Mouse (Mus musculus): Measurements from ENCODE around the gene Tbc1d1. TPM values are rescaled to one million over a fixed set of nuclear protein-coding genes. Genes with fewer than 3 reads are reported as not detected.

Tbc1d1 gene
- total RNA-seq, 1 experiment: 31.1 TPM

DNA sequence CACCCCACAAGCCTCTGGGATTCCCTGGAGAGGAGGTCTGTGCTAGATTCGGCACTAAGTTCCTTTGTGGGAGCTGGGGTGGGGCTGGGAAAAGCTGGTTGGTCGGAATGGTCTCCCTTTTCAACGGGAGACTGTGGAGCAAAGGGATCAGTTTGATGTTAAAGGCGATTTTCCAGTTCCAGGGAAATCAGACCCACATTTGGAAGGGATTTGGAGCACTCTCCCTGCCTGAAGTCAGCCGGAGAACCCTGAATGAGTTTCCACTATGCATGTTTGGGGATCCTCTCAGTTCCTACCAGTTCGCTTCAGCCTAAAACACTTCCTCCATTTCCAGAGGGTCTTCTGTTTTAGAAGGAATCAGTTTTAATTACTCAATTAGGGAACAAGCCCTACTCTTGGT lies 228.4 kb downstream of the Tbc1d1 start:
- H3K9me3 ChIP-seq (ENCODE audit: control insufficient read depth, insufficient read depth, low read depth, low read length): no peaks in the 10 kb centered on the region
- H3K27ac ChIP-seq (ENCODE audit: insufficient read depth, low read depth, low read length, poor library complexity, severe bottlenecking): no peak overlapping the region
- DNase-seq (ENCODE audit: low read depth, low spot score): no peak
- TF ChIP-seq CHD2 (IDR thresholded peaks at IDR 0.05; ENCODE audit: low read depth, low read length) (no peak), ZC3H11A (IDR thresholded peaks at IDR 0.05; ENCODE audit: borderline replicate concordance, low read depth, low read length) (no peak), ZNF384 (IDR thresholded peaks at IDR 0.05; ENCODE audit: low read depth, low read length) (no peak), MAFK (IDR thresholded peaks at IDR 0.05; ENCODE audit: insufficient read depth, low read depth, low read length) (no peak)
- no peaks in the 10 kb centered on the region for H3K36me3 ChIP-seq (ENCODE audit: control insufficient read depth, insufficient read depth, low read length, poor library complexity, severe bottlenecking)
- H3K4me1 ChIP-seq (ENCODE audit: control insufficient read depth in 2 of 2, insufficient read depth in 2 of 2, low read length in 2 of 2, poor library complexity in 1 of 2): peaks cover 3 to 41% of the 10 kb centered on the region in 2 experiments
- H3K4me3 ChIP-seq (ENCODE audit: insufficient read depth in 1 of 2, low read depth in 1 of 2, low read length in 2 of 2, poor library complexity in 1 of 2, severe bottlenecking in 1 of 2): no peak overlapping the region
- in situ Hi-C loops (cut with MboI; ENCODE audit: low sequenced_read_pairs in 2 of 2, unreplicated experiment in 2 of 2): loop anchor here (10.0 kb wide), 3 partner anchors 200 to 480 kb away; no protein-coding TSS in a partner anchor
- H3K9ac ChIP-seq (ENCODE audit: insufficient read depth, low read depth, low read length, poor library complexity, severe bottlenecking): no peak overlapping the region

DNA sequence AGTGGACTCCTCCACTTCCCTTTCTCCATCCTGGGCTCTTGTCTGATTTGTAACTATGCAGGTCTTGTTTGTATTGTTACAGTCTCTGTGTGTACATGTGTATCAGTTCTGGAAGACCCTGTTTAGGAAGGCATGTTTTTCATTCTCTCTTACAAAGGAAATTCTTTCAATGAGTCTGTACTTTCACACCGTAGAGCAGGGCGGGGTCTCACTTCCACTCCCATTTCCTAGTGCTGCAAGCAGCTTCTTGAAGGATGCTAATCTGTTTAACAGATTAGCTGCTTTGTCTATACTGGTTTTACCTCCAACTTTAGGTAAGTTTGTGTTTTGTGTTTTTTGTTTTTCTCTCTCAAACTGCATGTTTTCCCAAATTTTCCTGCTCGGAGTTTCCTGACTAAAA lies 230.9 kb downstream of the Tbc1d1 start:
- no peak overlapping the region for H3K4me3 ChIP-seq (ENCODE audit: insufficient read depth in 1 of 2, low read depth in 1 of 2, low read length in 2 of 2, poor library complexity in 1 of 2, severe bottlenecking in 1 of 2)

DNA sequence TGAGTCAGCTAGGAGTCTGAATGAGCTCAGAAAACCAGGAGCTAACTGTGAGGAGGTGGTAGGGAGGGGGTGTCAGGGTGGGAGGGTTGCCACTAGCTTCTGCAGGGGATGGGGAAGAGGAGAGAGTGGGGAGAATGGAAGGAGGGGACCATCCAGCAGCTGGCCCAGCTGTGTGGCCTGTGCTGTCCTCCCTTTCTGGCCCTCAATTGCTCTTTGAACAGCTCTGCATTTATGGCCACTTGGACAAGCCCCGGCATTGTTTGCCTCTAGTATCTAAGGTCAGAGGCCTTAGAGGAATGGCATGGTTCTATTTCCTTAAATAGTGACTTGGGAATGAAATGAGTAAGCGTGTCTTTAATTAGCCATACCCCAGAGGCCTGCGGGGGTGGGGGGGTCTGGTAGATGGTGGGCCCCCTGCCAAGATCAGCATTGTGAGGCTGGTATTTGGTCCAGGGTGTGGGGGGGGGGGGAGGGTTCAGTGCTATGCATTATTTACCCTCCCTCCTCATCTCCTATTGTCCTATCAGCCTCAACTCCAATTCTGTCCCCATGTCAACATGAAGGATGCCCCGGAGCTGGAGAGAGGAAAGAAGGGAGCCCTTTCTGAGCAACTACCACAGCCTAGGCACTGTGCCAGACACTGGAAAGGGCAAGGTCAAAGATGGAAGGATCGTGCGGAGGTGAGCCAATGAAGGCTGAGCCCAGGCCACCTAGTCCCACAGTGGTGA lies 233.3 kb downstream of the Tbc1d1 start:
- Histone ChIP-seq H3K4me1 (ENCODE audit: control insufficient read depth in 2 of 2, insufficient read depth in 2 of 2, low read length in 2 of 2, poor library complexity in 1 of 2) (peaks cover 10 to 31% of the 10 kb centered on the region in 2 experiments), H3K4me3 (ENCODE audit: insufficient read depth in 1 of 2, low read depth in 1 of 2, low read length in 2 of 2, poor library complexity in 1 of 2, severe bottlenecking in 1 of 2) (no peak overlapping the region), H3K36me3 (ENCODE audit: control insufficient read depth, insufficient read depth, low read length, poor library complexity, severe bottlenecking) (no peaks in the 10 kb centered on the region), H3K9me3 (ENCODE audit: control insufficient read depth, insufficient read depth, low read depth, low read length) (no peaks in the 10 kb centered on the region), H3K27ac (ENCODE audit: insufficient read depth, low read depth, low read length, poor library complexity, severe bottlenecking) (peak overlapping the region; percentile 70; the same call in 1 of the 2 replicates), H3K9ac (ENCODE audit: insufficient read depth, low read depth, low read length, poor library complexity, severe bottlenecking) (no peak overlapping the region)
- in situ Hi-C loops (cut with MboI; ENCODE audit: low sequenced_read_pairs in 2 of 2, unreplicated experiment in 2 of 2): loop anchor here (5.0 to 10.0 kb wide), 4 partner anchors 195 to 475 kb away; no protein-coding TSS in a partner anchor
- DNase-seq (ENCODE audit: low read depth, low spot score): no peak
- TF ChIP-seq MAFK (IDR thresholded peaks at IDR 0.05; ENCODE audit: insufficient read depth, low read depth, low read length) (no peak), ZC3H11A (IDR thresholded peaks at IDR 0.05; ENCODE audit: borderline replicate concordance, low read depth, low read length) (no peak), CHD2 (IDR thresholded peaks at IDR 0.05; ENCODE audit: low read depth, low read length) (no peak), ZNF384 (IDR thresholded peaks at IDR 0.05; ENCODE audit: low read depth, low read length) (no peak), HCFC1 (IDR thresholded peaks at IDR 0.05; ENCODE audit: borderline replicate concordance, insufficient read depth, low read length) (no peak)

More for the DNA sequence above, 230.9 kb downstream of the Tbc1d1 start:
- H3K4me1 ChIP-seq (ENCODE audit: control insufficient read depth in 2 of 2, insufficient read depth in 2 of 2, low read length in 2 of 2, poor library complexity in 1 of 2): peaks cover 10 to 41% of the 10 kb centered on the region in 2 experiments
- H3K9ac ChIP-seq (ENCODE audit: insufficient read depth, low read depth, low read length, poor library complexity, severe bottlenecking): no peak overlapping the region
- no peak for DNase-seq (ENCODE audit: low read depth, low spot score)
- H3K27ac ChIP-seq (ENCODE audit: insufficient read depth, low read depth, low read length, poor library complexity, severe bottlenecking): no peak overlapping the region
- no peaks in the 10 kb centered on the region for H3K9me3 ChIP-seq (ENCODE audit: control insufficient read depth, insufficient read depth, low read depth, low read length)
- TF ChIP-seq ZC3H11A (IDR thresholded peaks at IDR 0.05; ENCODE audit: borderline replicate concordance, low read depth, low read length) (no peak), MAFK (IDR thresholded peaks at IDR 0.05; ENCODE audit: insufficient read depth, low read depth, low read length) (no peak), ZNF384 (IDR thresholded peaks at IDR 0.05; ENCODE audit: low read depth, low read length) (no peak), HCFC1 (IDR thresholded peaks at IDR 0.05; ENCODE audit: borderline replicate concordance, insufficient read depth, low read length) (no peak), CHD2 (IDR thresholded peaks at IDR 0.05; ENCODE audit: low read depth, low read length) (no peak)
- in situ Hi-C loops (cut with MboI; ENCODE audit: low sequenced_read_pairs in 2 of 2, unreplicated experiment in 2 of 2): loop anchor here (5.0 to 10.0 kb wide), 4 partner anchors 198 to 478 kb away; no protein-coding TSS in a partner anchor
- no peaks in the 10 kb centered on the region for H3K36me3 ChIP-seq (ENCODE audit: control insufficient read depth, insufficient read depth, low read length, poor library complexity, severe bottlenecking)

DNA sequence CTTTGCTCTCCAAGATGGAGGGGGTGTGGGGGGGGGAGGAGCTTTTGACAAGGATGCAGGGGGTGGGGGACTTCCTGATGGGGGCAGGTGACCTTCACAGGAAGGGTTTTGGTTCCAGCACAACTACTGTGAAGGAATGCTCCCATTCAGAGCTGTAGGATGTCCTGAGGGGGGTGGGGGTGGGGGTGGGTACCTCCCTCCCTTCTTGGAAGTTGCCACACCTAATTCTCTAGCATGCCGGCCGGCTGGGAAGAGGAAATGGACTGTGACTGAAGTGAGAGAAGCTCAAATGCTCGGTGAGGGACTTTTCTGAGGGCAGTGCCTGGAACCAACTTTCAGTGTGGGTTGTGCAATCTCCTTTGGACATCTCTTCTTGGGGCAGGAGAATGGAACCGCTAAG lies 235.2 kb downstream of the Tbc1d1 start:
- peak; percentile 54 for DNase-seq (ENCODE audit: low read depth, low spot score)
- TF ChIP-seq ZC3H11A (IDR thresholded peaks at IDR 0.05; ENCODE audit: borderline replicate concordance, low read depth, low read length) (no peak), HCFC1 (IDR thresholded peaks at IDR 0.05; ENCODE audit: borderline replicate concordance, insufficient read depth, low read length) (no peak), MAFK (IDR thresholded peaks at IDR 0.05; ENCODE audit: insufficient read depth, low read depth, low read length) (no peak), ZNF384 (IDR thresholded peaks at IDR 0.05; ENCODE audit: low read depth, low read length) (no peak), CHD2 (IDR thresholded peaks at IDR 0.05; ENCODE audit: low read depth, low read length) (no peak)
- in situ Hi-C loops (cut with MboI; ENCODE audit: low sequenced_read_pairs in 2 of 2, unreplicated experiment in 2 of 2): no loop called here

More for the DNA sequence above, 235.2 kb downstream of the Tbc1d1 start:
- Histone ChIP-seq H3K36me3 (ENCODE audit: control insufficient read depth, insufficient read depth, low read length, poor library complexity, severe bottlenecking) (no peaks in the 10 kb centered on the region; the same call in 1 of the 2 replicates), H3K9ac (ENCODE audit: insufficient read depth, low read depth, low read length, poor library complexity, severe bottlenecking) (peak overlapping the region; percentile 72; the same call in 1 of the 2 replicates), H3K27ac (ENCODE audit: insufficient read depth, low read depth, low read length, poor library complexity, severe bottlenecking) (peak overlapping the region; percentile 90), H3K4me3 (ENCODE audit: insufficient read depth in 1 of 2, low read depth in 1 of 2, low read length in 2 of 2, poor library complexity in 1 of 2, severe bottlenecking in 1 of 2) (peak overlapping the region; percentile 45 to 69), H3K4me1 (ENCODE audit: control insufficient read depth in 2 of 2, insufficient read depth in 2 of 2, low read length in 2 of 2, poor library complexity in 1 of 2) (peaks cover 10 to 22% of the 10 kb centered on the region in 2 experiments), H3K9me3 (ENCODE audit: control insufficient read depth, insufficient read depth, low read depth, low read length) (no peaks in the 10 kb centered on the region)

Measured in ES-E14 (cell line).